Mouse (Mus musculus): Measurements from ENCODE around the gene Uox. TPM values are rescaled to one million over a fixed set of nuclear protein-coding genes. Genes with fewer than 3 reads are reported as not detected.

The Uox gene
- total RNA-seq, 2 experiments from 2014 or later, result 0.45 TPM; not detected in 1

DNA sequence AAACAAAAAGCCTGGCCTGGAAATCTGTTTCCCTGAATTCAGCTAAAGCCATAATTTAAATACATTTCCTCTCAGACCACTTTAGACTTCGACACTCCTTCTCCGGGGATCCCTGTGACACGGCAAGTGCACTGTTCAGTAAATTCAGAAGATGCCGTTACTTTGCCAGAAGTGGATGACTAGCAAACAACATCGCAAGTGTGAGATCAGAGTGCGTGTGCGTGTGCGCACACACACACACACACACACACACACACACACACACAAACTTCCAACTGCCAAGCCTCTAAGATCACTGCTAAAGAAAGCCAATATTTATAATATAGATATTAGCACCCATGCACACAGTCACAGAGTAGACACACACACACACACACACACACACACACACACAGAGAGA is 111.5 kb downstream of the Uox start:
- DNase-seq (ENCODE audit: low spot score), result no peak

Other genes with a start within 250 kb of the Uox start
- 10 to 100 TPM; 26.8 to 30.2 TPM for gene Ssx2ip, start 165.8 kb upstream of the Uox start, total RNA-seq (2021)
- gene Ctbs, start 120.6 kb upstream of the Uox start, total RNA-seq (2021), result 1 to 10 TPM; 3.6 to 4.9 TPM
- gene Spata1, start 70.7 kb upstream of the Uox start, total RNA-seq (2021), result 1 to 10 TPM; 7.0 to 8.5 TPM
- 100 to 1,000 TPM; 468 to 538 TPM for gene Gng5, start 70.6 kb upstream of the Uox start, total RNA-seq (2021)
- 10 to 100 TPM; 13.3 to 13.4 TPM for gene Rpf1, start 49.0 kb upstream of the Uox start, total RNA-seq (2021)
- gene Dnase2b, start 45.2 kb downstream of the Uox start, total RNA-seq (2021), result not detected
- not detected for gene 4930503B20Rik, start 80.9 kb downstream of the Uox start, total RNA-seq (2021)
- gene Samd13, start 115.2 kb downstream of the Uox start, total RNA-seq (2021), result under 1 TPM; 0.64 to 0.95 TPM
- 10 to 100 TPM; 40.0 to 49.3 TPM for gene Prkacb, start 242.6 kb downstream of the Uox start, total RNA-seq (2021)